ENCODE assay signal across 9 mouse cellular contexts in the genomic region with DNA sequence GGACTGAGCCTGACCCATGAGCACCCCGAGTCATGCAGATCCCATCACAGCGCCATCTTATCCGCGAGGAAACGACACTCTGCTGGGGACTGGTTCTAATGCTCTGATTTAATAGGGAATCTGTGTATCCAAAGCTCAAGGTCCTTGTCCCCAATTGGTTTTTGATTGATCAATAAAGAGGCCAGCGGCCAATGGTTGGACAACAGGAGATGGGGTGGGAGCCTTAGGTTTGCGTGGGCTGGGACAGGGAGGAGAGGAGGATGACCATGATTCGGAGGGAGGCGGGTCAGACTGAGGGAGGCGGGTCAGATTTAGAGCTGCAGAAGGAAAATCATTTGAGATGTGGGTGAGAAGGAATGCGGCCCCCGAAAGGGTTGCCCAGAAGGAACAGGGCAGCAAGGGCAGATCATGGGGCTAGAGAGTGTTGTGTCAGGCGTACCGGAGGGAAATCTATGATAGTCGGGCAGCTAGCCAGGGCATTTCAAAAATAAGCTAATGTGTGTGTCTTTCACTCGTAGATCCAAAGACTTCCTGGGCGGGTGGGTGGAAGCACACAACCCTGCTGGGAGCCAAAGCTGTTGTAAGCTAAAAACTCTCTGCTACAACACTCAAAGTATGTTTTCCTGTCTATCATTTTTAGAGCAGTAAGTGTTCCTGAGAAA.
DNase-seq lines count a peak whose midpoint lies in the region; ATAC-seq and TF ChIP-seq lines count a peak whose summit lies in the region.
"Had no signal": no experiment of that assay in that cellular context is flagged by ENCODE, and none has a peak within 500 bp of the region (broad histone marks: within the 10 kb centered on the region; RNA-seq: fewer than 3 reads in every experiment).

No protein-coding gene starts in this region.

- no peak overlapping the region for H3K4me2 ChIP-seq in forebrain, embryonic 14.5 days (ENCODE audit: low read length)
- H3K4me2 ChIP-seq in liver, postnatal 0 days (ENCODE audit: low read depth, low read length) = no peak overlapping the region
- H3K4me2 ChIP-seq in intestine, embryonic 16.5 days (ENCODE audit: low read depth, low read length) = no peak overlapping the region
- H3K4me2 ChIP-seq in stomach, embryonic 15.5 days = no peak overlapping the region

- TF ChIP-seq POLR2A in liver, adult 2 months (IDR thresholded peaks at IDR 0.05; ENCODE audit: extremely low read depth, insufficient read depth, low read length) = no peak

- peak; percentile 35; the same call in 1 of the 2 replicates for ATAC-seq in forebrain, embryonic 14.5 days
- no peak for ATAC-seq in liver, postnatal 0 days
- no peak for ATAC-seq in intestine, embryonic 16.5 days
- ATAC-seq in stomach, embryonic 15.5 days (ENCODE audit: insufficient read depth, low FRiP score, low read depth) = no peak

- H3K9me3 ChIP-seq in forebrain, embryonic 14.5 days (replicated peaks; ENCODE audit: control insufficient read depth, low read length) = no peaks in the 10 kb centered on the region
- H3K9me3 ChIP-seq in forebrain, embryonic 10.5 days = no peaks in the 10 kb centered on the region
- no peaks in the 10 kb centered on the region for H3K9me3 ChIP-seq in liver, postnatal 0 days (ENCODE audit: low read length)
- H3K9me3 ChIP-seq in intestine, embryonic 16.5 days (ENCODE audit: control insufficient read depth, low read length) = no peaks in the 10 kb centered on the region
- no peaks in the 10 kb centered on the region for H3K9me3 ChIP-seq in stomach, embryonic 15.5 days

- no peaks in the 10 kb centered on the region for H3K79me2 ChIP-seq in liver, adult 2 months (ENCODE audit: control insufficient read depth, insufficient read depth, low read length)

- no peaks in the 10 kb centered on the region for H3K36me3 ChIP-seq in forebrain, embryonic 14.5 days (ENCODE audit: control insufficient read depth, insufficient read depth, low read length)
- H3K36me3 ChIP-seq in forebrain, embryonic 10.5 days (replicated peaks) = no peaks in the 10 kb centered on the region
- H3K36me3 ChIP-seq in liver, adult 2 months (ENCODE audit: control insufficient read depth, insufficient read depth, low read length) = no peaks in the 10 kb centered on the region
- H3K36me3 ChIP-seq in liver, postnatal 0 days (replicated peaks; ENCODE audit: insufficient read depth, low read length) = no peaks in the 10 kb centered on the region
- H3K36me3 ChIP-seq in intestine, embryonic 16.5 days (ENCODE audit: control insufficient read depth, insufficient read depth, low read length) = no peaks in the 10 kb centered on the region
- no peaks in the 10 kb centered on the region for H3K36me3 ChIP-seq in stomach, embryonic 15.5 days

- H3K27ac ChIP-seq in forebrain, embryonic 14.5 days (ENCODE audit: low read depth, low read length) = peak overlapping the region; percentile 49; the same call in 1 of the 2 replicates
- H3K27ac ChIP-seq in forebrain, embryonic 10.5 days = no peak overlapping the region
- no peak overlapping the region for H3K27ac ChIP-seq in liver, adult 2 months (replicated peaks; ENCODE audit: insufficient read depth, low read depth, low read length)
- no peak overlapping the region for H3K27ac ChIP-seq in liver, postnatal 0 days (ENCODE audit: low read depth)
- H3K27ac ChIP-seq in intestine, embryonic 16.5 days (ENCODE audit: low read length) = peak overlapping the region; percentile 73
- H3K27ac ChIP-seq in stomach, embryonic 15.5 days = peak overlapping the region; percentile 68

- TF ChIP-seq CTCF in liver, adult 2 months (IDR thresholded peaks at IDR 0.05; ENCODE audit: low read depth, low read length) = no peak
- no peak for TF ChIP-seq CTCF in liver, postnatal 0 days (IDR thresholded peaks at IDR 0.05; ENCODE audit: low read depth)

- WGBS in forebrain, embryonic 14.5 days = 78% methylated on average over 17 of the region's 17 CpGs
- 93% methylated on average over 17 of the region's 17 CpGs for WGBS in forebrain, embryonic 10.5 days
- 70% methylated on average over 17 of the region's 17 CpGs for WGBS in liver, adult 2 months
- 78% methylated on average over 17 of the region's 17 CpGs for WGBS in liver, postnatal 0 days (ENCODE audit: insufficient replicate concordance)
- WGBS in intestine, embryonic 16.5 days = 77% methylated on average over 17 of the region's 17 CpGs
- WGBS in stomach, embryonic 15.5 days = 77% methylated on average over 17 of the region's 17 CpGs

- no peak overlapping the region for H3K9ac ChIP-seq in forebrain, embryonic 14.5 days (ENCODE audit: low read length)
- H3K9ac ChIP-seq in liver, adult 2 months (ENCODE audit: low read depth, low read length) = no peak overlapping the region
- no peak overlapping the region for H3K9ac ChIP-seq in liver, postnatal 0 days (replicated peaks)
- no peak overlapping the region for H3K9ac ChIP-seq in intestine, embryonic 16.5 days (ENCODE audit: low read depth, low read length)
- no peak overlapping the region for H3K9ac ChIP-seq in stomach, embryonic 15.5 days

- no peak overlapping the region for H3K4me3 ChIP-seq in forebrain, embryonic 14.5 days (ENCODE audit: low read depth, low read length)
- H3K4me3 ChIP-seq in forebrain, embryonic 10.5 days = no peak overlapping the region
- no peak overlapping the region for H3K4me3 ChIP-seq in liver, adult 2 months (ENCODE audit: insufficient read depth, low read depth, low read length)
- H3K4me3 ChIP-seq in liver, postnatal 0 days (ENCODE audit: low read depth, low read length) = no peak overlapping the region
- no peak overlapping the region for H3K4me3 ChIP-seq in intestine, embryonic 16.5 days (ENCODE audit: low read length)
- H3K4me3 ChIP-seq in stomach, embryonic 15.5 days (replicated peaks) = no peak overlapping the region

- peaks cover 18% of the 10 kb centered on the region for H3K4me1 ChIP-seq in forebrain, embryonic 14.5 days (ENCODE audit: control insufficient read depth, insufficient read depth, low read length)
- H3K4me1 ChIP-seq in forebrain, embryonic 10.5 days = peaks cover 41% of the 10 kb centered on the region
- H3K4me1 ChIP-seq in liver, adult 2 months (ENCODE audit: control insufficient read depth, insufficient read depth, low read length) = peaks cover 2% of the 10 kb centered on the region; the same call in 1 of the 2 replicates
- H3K4me1 ChIP-seq in liver, postnatal 0 days (ENCODE audit: insufficient read depth) = no peaks in the 10 kb centered on the region
- H3K4me1 ChIP-seq in intestine, embryonic 16.5 days (ENCODE audit: control insufficient read depth, insufficient read depth, low read length) = peaks cover 7% of the 10 kb centered on the region
- peaks cover 22% of the 10 kb centered on the region; the same call in 1 of the 2 replicates for H3K4me1 ChIP-seq in stomach, embryonic 15.5 days

- H3K27me3 ChIP-seq in forebrain, embryonic 14.5 days (replicated peaks; ENCODE audit: control insufficient read depth, insufficient read depth, low read length) = no peaks in the 10 kb centered on the region
- no peaks in the 10 kb centered on the region for H3K27me3 ChIP-seq in forebrain, embryonic 10.5 days (ENCODE audit: poor library complexity, severe bottlenecking)
- no peaks in the 10 kb centered on the region for H3K27me3 ChIP-seq in liver, adult 2 months (ENCODE audit: control insufficient read depth, insufficient read depth, low read length)
- H3K27me3 ChIP-seq in liver, postnatal 0 days (ENCODE audit: insufficient read depth, low read length) = no peaks in the 10 kb centered on the region
- H3K27me3 ChIP-seq in intestine, embryonic 16.5 days (replicated peaks; ENCODE audit: control insufficient read depth, insufficient read depth, low read length) = no peaks in the 10 kb centered on the region
- no peaks in the 10 kb centered on the region for H3K27me3 ChIP-seq in stomach, embryonic 15.5 days (replicated peaks)

- DNase-seq in forebrain, embryonic 14.5 days (ENCODE audit: low spot score) = peak; percentile 58
- DNase-seq in forebrain, embryonic 10.5 days (ENCODE audit: extremely low spot score, low spot score) = no peak
- DNase-seq in liver, adult 2 months (ENCODE audit: extremely low read depth, low read depth, low spot score) = peak; percentile 68
- DNase-seq in liver, postnatal 0 days = no peak
- DNase-seq in urinary bladder, postnatal 4 days (ENCODE audit: low spot score in 2 of 2) = no peak
- DNase-seq in ovary, postnatal 10 days (ENCODE audit: low spot score) = no peak
- DNase-seq: liver had no signal

- no peak for TF ChIP-seq EP300 in liver, postnatal 0 days (IDR thresholded peaks at IDR 0.05; ENCODE audit: low read depth)

Comparison
In these comparisons a context has a peak if more than half of its experiments do, and no peak if none do; other contexts are left out.
1. DNase-seq: peak in forebrain, embryonic 14.5 days (single experiment) and liver, adult 2 months (single experiment); none in forebrain, embryonic 10.5 days (single experiment), liver, postnatal 0 days (single experiment), urinary bladder, postnatal 4 days (0 of 2) and ovary, postnatal 10 days (single experiment).
2. H3K27ac ChIP-seq: peak in forebrain, embryonic 14.5 days (single experiment), intestine, embryonic 16.5 days (single experiment) and stomach, embryonic 15.5 days (single experiment); none in forebrain, embryonic 10.5 days (single experiment), liver, adult 2 months (single experiment) and liver, postnatal 0 days (single experiment).